Mouse (Mus musculus) hindbrain, postnatal 0 days (tissue): ENCODE data around the gene Hbb-bt. TPM values are rescaled to one million over a fixed set of nuclear protein-coding genes. Genes with fewer than 3 reads are reported as not detected.
"Not testable (repeated sequence)": the region's sequence is repeated elsewhere in the genome, so short reads cannot be mapped to it uniquely, and the experiment has no call there.

Experiments
- ATAC-seq: fragments of 200-750 bp; cut with Nextera tagmentation; 2 replicates; pipeline ENCODE4 v1.8.0; 2017; ENCODE audit warnings: mild to moderate bottlenecking, moderate TSS enrichment, moderate library complexity
- DNase-seq: peaks from one replicate; pipeline ENCODE4 v3.0.0-alpha.2; 2015; ENCODE audit warnings: low spot score
- H3K27ac ChIP-seq: fragments of 300-500 bp; sonication (generic); 2 replicates; pipeline ENCODE4 v1.5.1; 2014; ENCODE audit warnings: mild to moderate bottlenecking
- H3K27me3 ChIP-seq: fragments of 300-500 bp; sonication (generic); 2 replicates; pipeline ENCODE4 v1.6.1; 2014; ENCODE audit warnings: low read length, mixed read lengths; ENCODE audit not compliant: insufficient read depth
- H3K36me3 ChIP-seq: fragments of 300-500 bp; sonication (generic); 2 replicates; pipeline ENCODE4 v1.6.1; 2014; ENCODE audit warnings: low read length, mixed read lengths; ENCODE audit not compliant: insufficient read depth
- H3K4me1 ChIP-seq: fragments of 300-500 bp; sonication (generic); 2 replicates; pipeline ENCODE4 v1.6.1; 2014; ENCODE audit warnings: antibody characterized with exemption, low read length, mixed read lengths; ENCODE audit not compliant: insufficient read depth
- H3K4me2 ChIP-seq: fragments of 300-500 bp; sonication (generic); 2 replicates; pipeline ENCODE4 v1.6.1; 2014; ENCODE audit warnings: low read depth, mild to moderate bottlenecking, low read length, moderate library complexity, mixed read lengths
- H3K4me3 ChIP-seq: fragments of 300-500 bp; sonication (generic); 2 replicates; pipeline ENCODE4 v1.5.1; 2014; ENCODE audit warnings: low read length
- H3K9ac ChIP-seq: fragments of 300-500 bp; sonication (generic); replicated peaks from 2 replicates; pipeline ENCODE4 v1.6.1; 2014; ENCODE audit warnings: mild to moderate bottlenecking, low read length, moderate library complexity, mixed read lengths
- H3K9me3 ChIP-seq: fragments of 300-500 bp; sonication (generic); 2 replicates; pipeline ENCODE4 v1.6.1; 2016; ENCODE audit warnings: low read length, mixed read lengths
- CTCF ChIP-seq: IDR thresholded peaks from 2 replicates; pipeline ENCODE4 v1.5.1; 2016; ENCODE audit warnings: antibody characterized with exemption, control low read depth, low read depth
- WGBS: fragments of 180-500 bp; shearing (Covaris S2); extraction: QIAGEN DNeasy Blood & Tissue Kit; methylation state at CpG from one replicate; pipeline ENCODE4 v1.1.7; 2014; 5-methylcytosine and 5-hydroxymethylcytosine counted together
- polyA plus RNA-seq: library from polyadenylated mRNA; unstranded; fragments of >200 nt; fragmentation: Nextera tagmentation; extraction: Ambion mirVana; gene quantifications from 2 replicates; pipeline ENCODE4 v1.2.1, GENCODE M21; 2015
- total RNA-seq: library from RNA; depleted of rRNA; stranded (reverse); fragments of >200 nt; gene quantifications from 2 replicates; pipeline ENCODE4 v1.2.3, GENCODE M21; 2014; rRNA removed

Hbb-bt gene
- total and polyA plus RNA-seq, 2 experiments from 2014 or later: 218 to 311 TPM

DNA sequence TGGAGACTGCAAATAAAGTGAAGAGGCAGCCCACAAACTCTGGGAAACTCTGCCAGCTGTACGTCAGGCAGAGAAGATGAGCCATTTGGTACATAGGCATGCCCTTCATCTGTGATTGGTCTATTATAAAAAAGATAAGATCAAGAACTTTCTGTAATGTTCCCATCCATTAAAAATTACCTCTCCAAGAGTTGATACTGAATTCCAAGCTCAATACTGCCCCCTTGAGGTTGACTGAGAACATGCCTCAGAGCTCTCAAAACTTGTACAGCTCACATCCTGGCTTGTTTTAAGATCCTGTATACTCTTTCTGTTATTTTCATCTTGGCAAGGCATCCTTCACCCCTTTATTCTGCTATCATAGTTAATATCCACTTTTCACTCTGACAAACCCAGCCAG, 6.9 kb downstream of the Hbb-bt start:
- H3K9me3 ChIP-seq: no peaks in the 10 kb centered on the region
- H3K4me2 ChIP-seq: no peak overlapping the region
- no peaks in the 10 kb centered on the region for H3K27me3 ChIP-seq
- no peak overlapping the region for H3K9ac ChIP-seq
- 65% methylated on average over 1 of the region's 1 CpGs for WGBS
- peak; percentile 59 for DNase-seq
- TF ChIP-seq CTCF: peak; percentile 66
- H3K4me3 ChIP-seq: no peak overlapping the region
- H3K4me1 ChIP-seq: no peaks in the 10 kb centered on the region
- no peak for ATAC-seq
- no peaks in the 10 kb centered on the region for H3K36me3 ChIP-seq
- H3K27ac ChIP-seq: no peak overlapping the region

DNA sequence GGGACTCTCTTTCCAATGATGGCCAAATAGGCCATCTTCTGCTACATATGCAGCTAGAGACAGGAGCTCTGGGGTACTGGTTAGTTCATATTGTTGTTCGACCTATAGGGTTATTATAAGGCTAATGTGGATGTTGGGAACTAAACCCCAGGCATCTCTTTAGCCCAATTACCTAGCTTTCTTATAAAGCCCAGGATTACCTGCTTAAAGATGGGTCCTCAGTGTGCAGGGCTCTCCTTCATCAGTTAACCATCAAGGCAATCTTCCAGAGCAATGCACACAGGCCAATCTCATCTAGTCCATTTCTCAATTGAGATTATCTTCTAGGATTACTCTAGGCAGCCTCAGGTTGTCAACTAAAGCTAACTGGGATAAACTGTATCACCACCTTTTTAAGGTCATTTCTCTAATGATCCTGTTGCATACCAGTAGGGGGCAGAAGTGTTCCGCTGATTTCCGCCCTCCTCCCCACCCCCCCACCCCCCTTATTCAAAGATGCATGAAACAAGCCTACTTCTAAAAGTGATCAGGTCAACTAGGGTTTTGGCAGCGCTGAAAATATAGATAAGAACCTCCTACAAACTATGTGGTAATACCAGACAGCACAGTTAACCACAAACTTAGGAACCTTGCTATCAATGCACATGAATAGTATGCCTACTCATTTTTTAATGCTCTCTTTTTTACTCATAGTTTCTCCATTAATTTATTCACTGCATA, 21.0 kb downstream of the Hbb-bt start:
- TF ChIP-seq CTCF: no peak
- Histone ChIP-seq H3K36me3 (no peaks in the 10 kb centered on the region), H3K4me3 (no peak overlapping the region), H3K27ac (no peak overlapping the region), H3K4me2 (no peak overlapping the region), H3K27me3 (no peaks in the 10 kb centered on the region), H3K9ac (no peak overlapping the region), H3K9me3 (no peaks in the 10 kb centered on the region), H3K4me1 (no peaks in the 10 kb centered on the region)
- ATAC-seq: no peak
- no peak for DNase-seq
- 30% methylated on average over 4 of the region's 4 CpGs for WGBS

DNA sequence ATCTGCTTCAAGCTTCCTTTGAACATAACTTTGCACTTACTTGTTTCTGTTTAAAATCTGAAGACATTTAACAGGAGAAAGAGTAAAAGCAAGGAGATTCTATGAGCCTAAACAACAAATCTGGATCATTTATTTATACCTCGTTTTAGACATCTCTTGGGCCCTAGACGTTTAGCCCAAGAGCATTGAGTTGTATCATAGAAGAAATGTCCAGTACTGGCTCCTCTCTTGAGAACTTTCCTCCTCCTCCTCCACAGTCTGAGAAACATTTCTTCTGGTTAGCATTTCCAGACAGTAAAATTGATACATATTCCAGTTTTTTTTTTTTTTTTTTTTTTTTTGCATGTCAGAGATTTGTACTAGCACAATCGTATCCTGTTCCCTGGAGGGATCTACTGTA, 22.1 kb downstream of the Hbb-bt start, which contains the start of gene Olfr67:
Olfr67 (minus strand) TSS at position 101 of the 400 bp plus-strand sequence.
- TF ChIP-seq CTCF: no peak
- 72% methylated on average over 3 of the region's 3 CpGs for whole genome bisulfite sequencing
- no peaks in the 10 kb centered on the region for H3K27me3 ChIP-seq
- no peaks in the 10 kb centered on the region for H3K9me3 ChIP-seq
- no peak within 1 kb of the TSS for H3K9ac ChIP-seq
- DNase-seq: no peak
- no peak within 1 kb of the TSS for H3K4me3 ChIP-seq
- no peak within 1 kb of the TSS for H3K27ac ChIP-seq
- no peak for ATAC-seq
- no peak within 1 kb of the TSS for H3K4me2 ChIP-seq
- H3K4me1 ChIP-seq: no peaks in the 10 kb centered on the region
- no peaks in the 10 kb centered on the region for H3K36me3 ChIP-seq

DNA sequence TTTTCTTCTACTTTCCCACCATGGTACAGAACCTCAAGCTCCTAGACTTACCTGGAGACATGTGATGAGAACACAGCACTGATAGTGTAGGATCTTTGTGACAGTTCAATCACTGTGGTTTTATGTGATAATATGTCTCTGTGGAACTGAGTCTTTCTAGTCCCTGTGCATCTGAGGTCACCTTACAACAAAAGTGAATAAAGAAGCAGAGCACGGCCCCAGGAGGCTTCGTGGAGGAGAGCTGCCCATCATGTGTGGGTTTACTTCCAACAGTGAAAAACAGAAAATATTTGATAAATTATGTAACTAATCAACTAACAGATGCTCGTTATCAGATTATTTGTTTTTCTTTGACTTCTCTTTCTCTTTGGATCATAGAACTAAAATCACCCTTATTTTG, 34.2 kb downstream of the Hbb-bt start, which contains the start of gene Olfr68:
Olfr68 (minus strand) TSS at position 101 of the 400 bp plus-strand sequence.
- Histone ChIP-seq H3K4me3 (no peak within 1 kb of the TSS), H3K9ac (no peak within 1 kb of the TSS), H3K27ac (no peak within 1 kb of the TSS), H3K36me3 (no peaks in the 10 kb centered on the region), H3K4me1 (no peaks in the 10 kb centered on the region), H3K9me3 (no peaks in the 10 kb centered on the region), H3K27me3 (no peaks in the 10 kb centered on the region), H3K4me2 (no peak within 1 kb of the TSS)
- ATAC-seq: no peak
- WGBS: 70% methylated on average over 3 of the region's 3 CpGs
- no peak for TF ChIP-seq CTCF
- no peak for DNase-seq

DNA sequence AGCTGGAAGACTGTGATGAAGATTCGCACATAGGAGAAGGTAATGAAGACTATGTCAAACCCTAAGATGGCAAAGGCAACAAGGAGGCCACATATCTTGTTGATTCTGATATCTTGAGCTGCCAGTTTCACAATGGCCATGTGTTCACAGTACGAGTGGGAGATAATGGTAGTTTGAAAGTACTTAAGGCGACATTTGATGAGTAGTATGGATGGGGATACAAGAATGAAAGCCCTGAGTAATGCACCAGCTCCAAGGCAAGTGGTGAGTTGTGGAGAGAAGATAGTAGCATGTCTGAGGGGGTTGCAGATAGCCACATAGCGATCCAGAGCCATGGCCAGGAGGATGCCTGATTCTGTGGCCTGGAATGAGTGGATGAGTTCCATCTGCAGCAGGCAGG, 36.1 kb downstream of the Hbb-bt start:
- DNase-seq, H3K4me1 ChIP-seq, H3K4me2 ChIP-seq, H3K27ac ChIP-seq, ATAC-seq, H3K27me3 ChIP-seq, H3K9ac ChIP-seq, H3K4me3 ChIP-seq, H3K36me3 ChIP-seq, H3K9me3 ChIP-seq: not testable (repeated sequence)
- WGBS: 86% methylated on average over 4 of the region's 4 CpGs

DNA sequence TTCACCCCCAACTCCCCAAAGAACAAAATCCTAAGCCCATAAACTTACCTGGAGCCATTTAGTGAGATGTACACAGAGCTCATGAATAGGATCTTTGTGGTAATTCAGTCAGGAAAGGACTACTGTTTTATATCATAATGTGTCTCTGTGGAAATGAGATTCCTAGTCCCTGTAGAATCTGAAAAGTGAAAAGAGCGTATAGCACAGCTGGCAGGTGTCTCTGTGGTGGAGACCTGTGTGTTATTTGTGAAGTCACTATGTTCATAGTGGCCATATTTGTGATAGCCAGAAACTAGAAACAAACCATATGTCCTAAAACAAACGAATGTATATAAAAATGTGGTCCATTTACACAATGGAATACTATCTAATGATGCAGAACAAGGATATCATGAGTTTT, 42.3 kb downstream of the Hbb-bt start, which contains the start of gene Olfr69:
Olfr69 (minus strand) TSS at position 101 of the 400 bp plus-strand sequence.
- no peak for ATAC-seq
- TF ChIP-seq CTCF: no peak
- no peak for DNase-seq
- Histone ChIP-seq H3K9me3 (no peaks in the 10 kb centered on the region), H3K27me3 (no peaks in the 10 kb centered on the region), H3K4me3 (no peak within 1 kb of the TSS), H3K4me2 (no peak within 1 kb of the TSS), H3K4me1 (no peaks in the 10 kb centered on the region), H3K36me3 (no peaks in the 10 kb centered on the region), H3K9ac (no peak within 1 kb of the TSS), H3K27ac (no peak within 1 kb of the TSS)
- WGBS: 80% methylated on average over 2 of the region's 2 CpGs

DNA sequence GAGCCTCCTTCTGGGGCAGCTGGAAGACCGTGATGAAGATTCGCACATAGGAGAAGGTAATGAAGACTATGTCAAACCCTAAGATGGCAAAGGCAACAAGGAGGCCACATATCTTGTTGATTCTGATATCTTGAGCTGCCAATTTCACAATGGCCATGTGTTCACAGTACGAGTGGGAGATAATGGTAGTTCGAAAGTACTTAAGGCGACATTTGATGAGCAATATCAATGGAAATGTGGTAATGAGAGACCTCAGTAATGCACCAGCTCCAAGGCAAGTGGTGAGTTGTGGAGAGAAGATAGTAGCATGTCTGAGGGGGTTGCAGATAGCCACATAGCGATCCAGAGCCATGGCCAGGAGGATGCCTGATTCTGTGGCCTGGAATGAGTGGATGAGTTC, 46.1 kb downstream of the Hbb-bt start:
- not testable (repeated sequence) for H3K4me2 ChIP-seq, H3K9ac ChIP-seq, DNase-seq, ATAC-seq, H3K4me1 ChIP-seq, H3K27ac ChIP-seq, H3K36me3 ChIP-seq, H3K9me3 ChIP-seq, H3K4me3 ChIP-seq, H3K27me3 ChIP-seq
- 90% methylated on average over 3 of the region's 6 CpGs for WGBS

Other genes with a start within 250 kb of the Hbb-bt start
Only the 30 nearest of the 33 such genes appear.
- 0.11 TPM in 1 of 2 replicates, not detected in the other for gene Olfr618, start 223.9 kb downstream of the Hbb-bt start, total RNA-seq
- gene Olfr618, start 223.9 kb downstream of the Hbb-bt start, polyA plus RNA-seq: not detected in 2 replicates
- gene Olfr619, start 213.4 kb downstream of the Hbb-bt start, total RNA-seq: not detected in 2 replicates
- gene Olfr619, start 213.4 kb downstream of the Hbb-bt start, polyA plus RNA-seq: not detected in 2 replicates
- gene Olfr620, start 201.5 kb downstream of the Hbb-bt start, total RNA-seq: not detected in 2 replicates
- not detected in 2 replicates for gene Olfr620, start 201.5 kb downstream of the Hbb-bt start, polyA plus RNA-seq
- not detected in 2 replicates for gene Olfr622, start 171.3 kb downstream of the Hbb-bt start, total RNA-seq
- not detected in 2 replicates for gene Olfr622, start 171.3 kb downstream of the Hbb-bt start, polyA plus RNA-seq
- not detected in 2 replicates for gene Olfr623, start 150.3 kb downstream of the Hbb-bt start, total RNA-seq
- not detected in 2 replicates for gene Olfr623, start 150.3 kb downstream of the Hbb-bt start, polyA plus RNA-seq
- gene Olfr624, start 142.8 kb downstream of the Hbb-bt start, total RNA-seq: not detected in 2 replicates
- 0.05 TPM in 1 of 2 replicates, not detected in the other for gene Olfr624, start 142.8 kb downstream of the Hbb-bt start, polyA plus RNA-seq
- not detected in 2 replicates for gene Olfr625-ps1, start 131.3 kb downstream of the Hbb-bt start, total RNA-seq
- gene Olfr625-ps1, start 131.3 kb downstream of the Hbb-bt start, polyA plus RNA-seq: not detected in 2 replicates
- gene Olfr243, start 99.3 kb downstream of the Hbb-bt start, total RNA-seq: not detected in 2 replicates
- not detected in 2 replicates for gene Olfr243, start 99.3 kb downstream of the Hbb-bt start, polyA plus RNA-seq
- gene Olfr628, start 83.6 kb downstream of the Hbb-bt start, total RNA-seq: not detected in 2 replicates
- not detected in 2 replicates for gene Olfr628, start 83.6 kb downstream of the Hbb-bt start, polyA plus RNA-seq
- not detected in 2 replicates for gene Olfr629, start 69.1 kb downstream of the Hbb-bt start, total RNA-seq
- not detected in 2 replicates for gene Olfr629, start 69.1 kb downstream of the Hbb-bt start, polyA plus RNA-seq
- gene Olfr630, start 56.7 kb downstream of the Hbb-bt start, total RNA-seq: not detected in 2 replicates
- not detected in 2 replicates for gene Olfr630, start 56.7 kb downstream of the Hbb-bt start, polyA plus RNA-seq
- not detected in 2 replicates for gene Olfr69, start 42.4 kb downstream of the Hbb-bt start, total RNA-seq
- gene Olfr69, start 42.4 kb downstream of the Hbb-bt start, polyA plus RNA-seq: not detected in 2 replicates
- gene Olfr68, start 34.3 kb downstream of the Hbb-bt start, total RNA-seq: not detected in 2 replicates
- not detected in 2 replicates for gene Olfr68, start 34.3 kb downstream of the Hbb-bt start, polyA plus RNA-seq
- not detected in 2 replicates for gene Olfr67, start 22.2 kb downstream of the Hbb-bt start, total RNA-seq
- gene Olfr67, start 22.2 kb downstream of the Hbb-bt start, polyA plus RNA-seq: not detected in 2 replicates
- 1,334 and 1,616 TPM in 2 replicates for gene Hbb-bs, start 14.1 kb upstream of the Hbb-bt start, total RNA-seq
- 849 and 1,064 TPM in 2 replicates for gene Hbb-bs, start 14.1 kb upstream of the Hbb-bt start, polyA plus RNA-seq
- gene Hbb-bh2, start 26.5 kb upstream of the Hbb-bt start, total RNA-seq: not detected in 2 replicates
- gene Hbb-bh2, start 26.5 kb upstream of the Hbb-bt start, polyA plus RNA-seq: not detected in 2 replicates
- not detected in 2 replicates for gene Hbb-bh1, start 29.2 kb upstream of the Hbb-bt start, total RNA-seq
- gene Hbb-bh1, start 29.2 kb upstream of the Hbb-bt start, polyA plus RNA-seq: not detected in 2 replicates
- gene Hbb-y, start 39.2 kb upstream of the Hbb-bt start, total RNA-seq: not detected in 2 replicates
- gene Hbb-y, start 39.2 kb upstream of the Hbb-bt start, polyA plus RNA-seq: 0.30 and 1.1 TPM in 2 replicates
- gene Olfr66, start 72.3 kb upstream of the Hbb-bt start, total RNA-seq: not detected in 2 replicates
- gene Olfr66, start 72.3 kb upstream of the Hbb-bt start, polyA plus RNA-seq: not detected in 2 replicates
- not detected in 2 replicates for gene Olfr64, start 80.5 kb upstream of the Hbb-bt start, total RNA-seq
- not detected in 2 replicates for gene Olfr64, start 80.5 kb upstream of the Hbb-bt start, polyA plus RNA-seq
- gene Olfr65, start 89.5 kb upstream of the Hbb-bt start, total RNA-seq: not detected in 2 replicates
- not detected in 2 replicates for gene Olfr65, start 89.5 kb upstream of the Hbb-bt start, polyA plus RNA-seq
- not detected in 2 replicates for gene Olfr631, start 114.8 kb upstream of the Hbb-bt start, total RNA-seq
- not detected in 2 replicates for gene Olfr631, start 114.8 kb upstream of the Hbb-bt start, polyA plus RNA-seq
- gene Olfr632, start 120.4 kb upstream of the Hbb-bt start, total RNA-seq: not detected in 2 replicates
- not detected in 2 replicates for gene Olfr632, start 120.4 kb upstream of the Hbb-bt start, polyA plus RNA-seq
- gene Olfr633, start 130.4 kb upstream of the Hbb-bt start, total RNA-seq: not detected in 2 replicates
- gene Olfr633, start 130.4 kb upstream of the Hbb-bt start, polyA plus RNA-seq: not detected in 2 replicates
- not detected in 2 replicates for gene Olfr635, start 157.2 kb upstream of the Hbb-bt start, total RNA-seq
- not detected in 2 replicates for gene Olfr635, start 157.2 kb upstream of the Hbb-bt start, polyA plus RNA-seq
- gene Olfr638, start 184.8 kb upstream of the Hbb-bt start, total RNA-seq: not detected in 2 replicates
- gene Olfr638, start 184.8 kb upstream of the Hbb-bt start, polyA plus RNA-seq: not detected in 2 replicates
- gene Olfr639, start 203.3 kb upstream of the Hbb-bt start, total RNA-seq: not detected in 2 replicates
- 0.03 TPM in 1 of 2 replicates, not detected in the other for gene Olfr639, start 203.3 kb upstream of the Hbb-bt start, polyA plus RNA-seq
- gene Olfr640, start 211.6 kb upstream of the Hbb-bt start, total RNA-seq: not detected in 2 replicates
- gene Olfr640, start 211.6 kb upstream of the Hbb-bt start, polyA plus RNA-seq: not detected in 2 replicates
- gene Olfr641, start 221.4 kb upstream of the Hbb-bt start, total RNA-seq: not detected in 2 replicates
- gene Olfr641, start 221.4 kb upstream of the Hbb-bt start, polyA plus RNA-seq: not detected in 2 replicates
- not detected in 2 replicates for gene Olfr642, start 238.7 kb upstream of the Hbb-bt start, total RNA-seq
- not detected in 2 replicates for gene Olfr642, start 238.7 kb upstream of the Hbb-bt start, polyA plus RNA-seq